Mouse (Mus musculus) stomach, embryonic 15.5 days (tissue): ENCODE measurements at regions not wholly inside any gene's neighbourhood (a gene's known extent, or its start where the extent isn't known, plus 50 kb on each side); places are given as distances from the start of the nearest gene placed in this dataset.

Experiments
- ATAC-seq: fragments of 200-750 bp; cut with Nextera tagmentation; 2 replicates; pipeline ENCODE4 v1.8.0; 2017; ENCODE audit warnings: low read depth, moderate number of reproducible peaks, moderate TSS enrichment; ENCODE audit not compliant: insufficient read depth, low FRiP score
- H3K27ac ChIP-seq: fragments of 300-500 bp; sonication (generic); 2 replicates; pipeline ENCODE4 v1.5.1; 2015; ENCODE audit warnings: mild to moderate bottlenecking, inconsistent platforms
- H3K27me3 ChIP-seq: fragments of 300-500 bp; sonication (generic); replicated peaks from 2 replicates; pipeline ENCODE4 v1.6.1; 2015; ENCODE audit warnings: inconsistent platforms
- H3K36me3 ChIP-seq: fragments of 300-500 bp; sonication (generic); 2 replicates; pipeline ENCODE4 v1.6.1; 2015; ENCODE audit warnings: inconsistent platforms
- H3K4me1 ChIP-seq: fragments of 300-500 bp; sonication (generic); 2 replicates; pipeline ENCODE4 v1.6.1; 2015; ENCODE audit warnings: inconsistent platforms
- H3K4me2 ChIP-seq: fragments of 300-500 bp; sonication (generic); 2 replicates; pipeline ENCODE4 v1.6.1; 2015; ENCODE audit warnings: mild to moderate bottlenecking, inconsistent platforms
- H3K4me3 ChIP-seq: fragments of 300-500 bp; sonication (generic); replicated peaks from 2 replicates; pipeline ENCODE4 v1.5.1; 2015; ENCODE audit warnings: inconsistent platforms
- H3K9ac ChIP-seq: fragments of 300-500 bp; sonication (generic); 2 replicates; pipeline ENCODE4 v1.6.1; 2015; ENCODE audit warnings: inconsistent platforms
- H3K9me3 ChIP-seq: fragments of 300-500 bp; sonication (generic); 2 replicates; pipeline ENCODE4 v1.6.1; 2016; ENCODE audit warnings: inconsistent platforms
- WGBS: fragments of 180-500 bp; shearing (Covaris S2); methylation state at CpG from one replicate; pipeline ENCODE4 v1.1.7; 2015; 5-methylcytosine and 5-hydroxymethylcytosine counted together

GRCm38 (mm10) chr15:97164616-97165015 is 82.3 kb upstream of the Pced1b start:
- Histone ChIP-seq H3K27me3 (no peaks in the 10 kb centered on the region), H3K4me1 (no peaks in the 10 kb centered on the region), H3K9ac (no peak overlapping the region), H3K36me3 (no peaks in the 10 kb centered on the region), H3K27ac (no peak overlapping the region), H3K9me3 (no peaks in the 10 kb centered on the region), H3K4me3 (no peak overlapping the region), H3K4me2 (no peak overlapping the region)
- ATAC-seq, result no peak
- WGBS, result 56% methylated on average over 15 of the region's 15 CpGs

GRCm38 (mm10) chr15:97163971-97164370 is 82.9 kb upstream of the Pced1b start:
- H3K27me3 ChIP-seq, result no peaks in the 10 kb centered on the region
- 55% methylated on average over 6 of the region's 6 CpGs for WGBS
- H3K4me3 ChIP-seq, result no peak overlapping the region
- no peak for ATAC-seq
- no peak overlapping the region for H3K9ac ChIP-seq
- no peak overlapping the region for H3K27ac ChIP-seq
- no peak overlapping the region for H3K4me2 ChIP-seq
- H3K4me1 ChIP-seq, result no peaks in the 10 kb centered on the region
- H3K36me3 ChIP-seq, result no peaks in the 10 kb centered on the region
- H3K9me3 ChIP-seq, result no peaks in the 10 kb centered on the region

- 79% methylated on average over 8 of the region's 8 CpGs for WGBS
- Histone ChIP-seq H3K4me3 (no peak overlapping the region), H3K4me1 (no peaks in the 10 kb centered on the region), H3K9me3 (no peaks in the 10 kb centered on the region), H3K4me2 (no peak overlapping the region), H3K27me3 (no peaks in the 10 kb centered on the region), H3K36me3 (no peaks in the 10 kb centered on the region), H3K9ac (no peak overlapping the region), H3K27ac (no peak overlapping the region)
- no peak for ATAC-seq
Observed at GRCm38 (mm10) chr15:97163090-97163489, 83.8 kb upstream of the Pced1b start.

- Histone ChIP-seq H3K4me1 (no peaks in the 10 kb centered on the region), H3K27me3 (no peaks in the 10 kb centered on the region), H3K4me3 (no peak overlapping the region), H3K27ac (no peak overlapping the region), H3K9ac (no peak overlapping the region), H3K9me3 (no peaks in the 10 kb centered on the region), H3K4me2 (no peak overlapping the region), H3K36me3 (no peaks in the 10 kb centered on the region)
- WGBS, result 91% methylated on average over 8 of the region's 8 CpGs
- ATAC-seq, result no peak
Observed at GRCm38 (mm10) chr15:97162305-97162704, 84.6 kb upstream of the Pced1b start.

- Histone ChIP-seq H3K36me3 (no peaks in the 10 kb centered on the region), H3K9ac (no peak overlapping the region), H3K4me3 (no peak overlapping the region), H3K27me3 (no peaks in the 10 kb centered on the region), H3K4me1 (no peaks in the 10 kb centered on the region), H3K9me3 (no peaks in the 10 kb centered on the region), H3K4me2 (no peak overlapping the region), H3K27ac (no peak overlapping the region)
- no peak for ATAC-seq
- 86% methylated on average over 5 of the region's 5 CpGs for WGBS
Observed at GRCm38 (mm10) chr15:97161530-97161929, 85.4 kb upstream of the Pced1b start.

- ATAC-seq, result no peak
- 25% methylated on average over 8 of the region's 8 CpGs for whole genome bisulfite sequencing
Observed at GRCm38 (mm10) chr15:97152354-97152753, 94.6 kb upstream of the Pced1b start.

GRCm38 (mm10) chr15:97151793-97152192 is 95.1 kb upstream of the Pced1b start:
- H3K36me3 ChIP-seq, result no peaks in the 10 kb centered on the region
- no peaks in the 10 kb centered on the region for H3K9me3 ChIP-seq
- no peak overlapping the region for H3K27ac ChIP-seq
- H3K27me3 ChIP-seq, result no peaks in the 10 kb centered on the region
- no peak overlapping the region for H3K4me3 ChIP-seq
- WGBS, result 75% methylated on average over 12 of the region's 12 CpGs
- H3K9ac ChIP-seq, result no peak overlapping the region
- no peak for ATAC-seq
- no peak overlapping the region for H3K4me2 ChIP-seq
- peaks cover 7% of the 10 kb centered on the region; the same call in 1 of the 2 replicates for H3K4me1 ChIP-seq

More at GRCm38 (mm10) chr15:97152354-97152753, 94.6 kb upstream of the Pced1b start:
- 0 out of 2 replicates have a peak overlapping the region, but pooled peaks have one; percentile 5 for H3K4me2 ChIP-seq
- no peaks in the 10 kb centered on the region for H3K9me3 ChIP-seq
- H3K36me3 ChIP-seq, result no peaks in the 10 kb centered on the region
- H3K27me3 ChIP-seq, result no peaks in the 10 kb centered on the region
- no peak overlapping the region for H3K4me3 ChIP-seq
- H3K4me1 ChIP-seq, result peaks cover 7% of the 10 kb centered on the region; the same call in 1 of the 2 replicates
- H3K9ac ChIP-seq, result no peak overlapping the region
- peak overlapping the region; percentile 12; the same call in 1 of the 2 replicates for H3K27ac ChIP-seq

GRCm38 (mm10) chr15:97150983-97151735 is 95.4 kb upstream of the Slc38a4 start:
- H3K4me3 ChIP-seq, result no peak overlapping the region
- peaks cover 7% of the 10 kb centered on the region; the same call in 1 of the 2 replicates for H3K4me1 ChIP-seq
- 76% methylated on average over 10 of the region's 10 CpGs for WGBS
- H3K9ac ChIP-seq, result no peak overlapping the region
- no peaks in the 10 kb centered on the region for H3K9me3 ChIP-seq
- H3K36me3 ChIP-seq, result no peaks in the 10 kb centered on the region
- no peak for ATAC-seq
- no peaks in the 10 kb centered on the region for H3K27me3 ChIP-seq
- H3K27ac ChIP-seq, result no peak overlapping the region
- H3K4me2 ChIP-seq, result no peak overlapping the region

GRCm38 (mm10) chr15:97141958-97142357 is 86.2 kb upstream of the Slc38a4 start:
- 70% methylated on average over 2 of the region's 2 CpGs for WGBS
- ATAC-seq, result no peak

GRCm38 (mm10) chr15:97138265-97138664 is 82.5 kb upstream of the Slc38a4 start:
- no peak overlapping the region for H3K4me2 ChIP-seq
- H3K4me3 ChIP-seq, result no peak overlapping the region
- ATAC-seq, result no peak
- H3K4me1 ChIP-seq, result no peaks in the 10 kb centered on the region
- H3K27ac ChIP-seq, result no peak overlapping the region
- no peak overlapping the region for H3K9ac ChIP-seq
- no peaks in the 10 kb centered on the region for H3K27me3 ChIP-seq
- H3K9me3 ChIP-seq, result no peaks in the 10 kb centered on the region
- WGBS, result 79% methylated on average over 3 of the region's 3 CpGs
- H3K36me3 ChIP-seq, result no peaks in the 10 kb centered on the region

More at GRCm38 (mm10) chr15:97141958-97142357, 86.2 kb upstream of the Slc38a4 start:
- no peak overlapping the region for H3K4me3 ChIP-seq
- H3K27ac ChIP-seq, result no peak overlapping the region
- H3K9me3 ChIP-seq, result no peaks in the 10 kb centered on the region
- H3K27me3 ChIP-seq, result no peaks in the 10 kb centered on the region
- H3K4me1 ChIP-seq, result no peaks in the 10 kb centered on the region
- no peak overlapping the region for H3K4me2 ChIP-seq
- H3K9ac ChIP-seq, result no peak overlapping the region
- no peaks in the 10 kb centered on the region for H3K36me3 ChIP-seq

GRCm38 (mm10) chr15:97135291-97135690 is 79.5 kb upstream of the Slc38a4 start:
- WGBS, result 8% methylated on average over 11 of the region's 11 CpGs
- no peaks in the 10 kb centered on the region for H3K27me3 ChIP-seq
- no peak overlapping the region for H3K27ac ChIP-seq
- no peaks in the 10 kb centered on the region for H3K4me1 ChIP-seq
- H3K9me3 ChIP-seq, result no peaks in the 10 kb centered on the region
- ATAC-seq, result no peak
- H3K9ac ChIP-seq, result no peak overlapping the region
- H3K4me3 ChIP-seq, result no peak overlapping the region
- H3K36me3 ChIP-seq, result no peaks in the 10 kb centered on the region
- H3K4me2 ChIP-seq, result no peak overlapping the region

- no peak for ATAC-seq
- Histone ChIP-seq H3K9ac (no peak overlapping the region), H3K27me3 (no peaks in the 10 kb centered on the region), H3K4me2 (no peak overlapping the region), H3K36me3 (no peaks in the 10 kb centered on the region), H3K4me3 (no peak overlapping the region), H3K27ac (no peak overlapping the region), H3K4me1 (no peaks in the 10 kb centered on the region), H3K9me3 (no peaks in the 10 kb centered on the region)
- WGBS, result 82% methylated on average over 8 of the region's 8 CpGs
Observed at GRCm38 (mm10) chr15:97127771-97128170, 72.0 kb upstream of the Slc38a4 start.
